Mouse (Mus musculus) MEL (cell line): ENCODE results near the gene Fam111a. TPM values are rescaled to one million over a fixed set of nuclear protein-coding genes. Genes with fewer than 3 reads are reported as not detected.

Experiments used
- polyA plus RNA-seq, 2 experiments: library from polyadenylated mRNA; stranded (reverse) in 1 of 2; unstranded in 1 of 2; fragments of >175 nt in 1 of 2; fragments of >200 nt in 1 of 2; gene quantifications; 2 replicates each; pipeline versions ENCODE4 v1.2.1 to v1.2.4; 2012; ENCODE audit warnings: low replicate concordance in 2 of 2, low read depth in 1 of 2; ENCODE audit not compliant: insufficient read length in 2 of 2, insufficient read depth in 1 of 2, missing spikeins in 1 of 2
- total RNA-seq: library from RNA; depleted of rRNA; stranded (reverse); fragments of 300-350 nt; gene quantifications from 2 replicates; pipeline ENCODE4 v1.2.3, GENCODE M21; 2012; rRNA removed

Fam111a gene
- total and polyA plus RNA-seq, 3 experiments: 56.1 to 157 (median 75.9) TPM

Other genes starting within 250 kb of the Fam111a start
- not detected in 2 replicates for gene Olfr1436, start 246.6 kb upstream of the Fam111a start, total RNA-seq
- not detected for gene Olfr1436, start 246.6 kb upstream of the Fam111a start, polyA plus RNA-seq
- gene Olfr1437, start 220.6 kb upstream of the Fam111a start, total RNA-seq: not detected in 2 replicates
- gene Olfr1437, start 220.6 kb upstream of the Fam111a start, polyA plus RNA-seq: not detected
- not detected in 2 replicates for gene Olfr1438-ps1, start 209.8 kb upstream of the Fam111a start, total RNA-seq
- under 1 TPM in 1 of 2 experiments, not detected in 1; 0.03 TPM for gene Olfr1438-ps1, start 209.8 kb upstream of the Fam111a start, polyA plus RNA-seq
- not detected in 2 replicates for gene Olfr1440, start 158.5 kb upstream of the Fam111a start, total RNA-seq
- gene Olfr1440, start 158.5 kb upstream of the Fam111a start, polyA plus RNA-seq: under 1 TPM in 1 of 2 experiments, not detected in 1; 0.01 TPM
- not detected in 2 replicates for gene Olfr1441, start 128.3 kb upstream of the Fam111a start, total RNA-seq
- under 1 TPM in 1 of 2 experiments, not detected in 1; 0.03 TPM for gene Olfr1441, start 128.3 kb upstream of the Fam111a start, polyA plus RNA-seq
- gene Pfpl, start 117.8 kb upstream of the Fam111a start, total RNA-seq: not detected in 2 replicates
- not detected for gene Pfpl, start 117.8 kb upstream of the Fam111a start, polyA plus RNA-seq
- gene Mpeg1, start 85.0 kb upstream of the Fam111a start, total RNA-seq: not detected in 2 replicates
- gene Mpeg1, start 85.0 kb upstream of the Fam111a start, polyA plus RNA-seq: under 1 TPM in 1 of 2 experiments, not detected in 1; 0.07 TPM
- gene Dtx4, start 44.3 kb upstream of the Fam111a start, total RNA-seq: 2.2 and 3.6 TPM in 2 replicates
- gene Dtx4, start 44.3 kb upstream of the Fam111a start, polyA plus RNA-seq: 1 to 10 TPM in 1 of 2 experiments, not detected in 1; 8.8 TPM
- gene Gm4952, start 54.2 kb downstream of the Fam111a start, total RNA-seq: not detected in 2 replicates
- gene Gm4952, start 54.2 kb downstream of the Fam111a start, polyA plus RNA-seq: under 1 TPM in 1 of 2 experiments, not detected in 1; 0.06 TPM
- gene Glyat, start 87.6 kb downstream of the Fam111a start, total RNA-seq: not detected in 2 replicates
- gene Glyat, start 87.6 kb downstream of the Fam111a start, polyA plus RNA-seq: not detected
- not detected in 2 replicates for gene Olfr1442, start 124.7 kb downstream of the Fam111a start, total RNA-seq
- gene Olfr1442, start 124.7 kb downstream of the Fam111a start, polyA plus RNA-seq: not detected
- not detected in 2 replicates for gene Olfr1443, start 132.4 kb downstream of the Fam111a start, total RNA-seq
- not detected for gene Olfr1443, start 132.4 kb downstream of the Fam111a start, polyA plus RNA-seq
- gene Keg1, start 150.0 kb downstream of the Fam111a start, total RNA-seq: not detected in 2 replicates
- gene Keg1, start 150.0 kb downstream of the Fam111a start, polyA plus RNA-seq: not detected
- gene Cntf, start 219.9 kb downstream of the Fam111a start, total RNA-seq: 2.5 and 3.2 TPM in 2 replicates
- gene Cntf, start 219.9 kb downstream of the Fam111a start, polyA plus RNA-seq: 1 to 10 TPM in 1 of 2 experiments, not detected in 1; 8.2 TPM